Mouse (Mus musculus): ENCODE data around the gene Dgkd. TPM values are rescaled to one million over a fixed set of nuclear protein-coding genes. Genes with fewer than 3 reads are reported as not detected.

Dgkd gene
- polyA plus RNA-seq, 1 experiment from 2014 or later: 57.7 TPM

DNA sequence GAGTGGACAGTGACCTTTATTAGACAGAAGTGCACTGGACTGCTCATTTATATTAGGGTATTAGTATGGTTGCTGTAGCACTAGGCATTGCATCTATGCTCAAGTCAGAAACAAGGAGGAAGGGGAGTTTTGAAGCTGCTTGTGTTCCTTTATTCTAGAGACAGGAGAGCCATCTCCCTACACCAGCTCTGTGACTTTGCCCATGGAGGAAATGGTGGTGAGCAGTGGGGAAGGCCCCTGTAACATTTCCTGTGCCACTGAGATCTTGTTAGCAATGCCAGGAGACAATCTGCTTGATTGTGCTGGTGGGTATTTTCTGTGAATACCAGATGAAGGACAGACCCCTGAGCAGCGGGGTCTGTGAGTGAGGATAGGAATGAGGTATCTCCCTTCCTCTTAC lies 23.0 kb downstream of the Dgkd start:
- Histone ChIP-seq H3K27me3 (replicated peaks; ENCODE audit: control insufficient read depth, insufficient read depth, low read length) (no peaks in the 10 kb centered on the region), H3K9me3 (ENCODE audit: control insufficient read depth, low read length) (no peaks in the 10 kb centered on the region), H3K4me1 (replicated peaks; ENCODE audit: control insufficient read depth, insufficient read depth, low read length) (peaks cover 14% of the 10 kb centered on the region), H3K4me2 (ENCODE audit: low read length) (no peak overlapping the region), H3K9ac (replicated peaks; ENCODE audit: low read depth, low read length) (no peak overlapping the region), H3K4me3 (replicated peaks; ENCODE audit: low read length) (no peak overlapping the region), H3K27ac (ENCODE audit: low read length) (no peak overlapping the region), H3K36me3 (ENCODE audit: control insufficient read depth, insufficient read depth) (no peaks in the 10 kb centered on the region)
- whole genome bisulfite sequencing: 94% methylated on average over 1 of the region's 1 CpGs
- ATAC-seq: no peak

DNA sequence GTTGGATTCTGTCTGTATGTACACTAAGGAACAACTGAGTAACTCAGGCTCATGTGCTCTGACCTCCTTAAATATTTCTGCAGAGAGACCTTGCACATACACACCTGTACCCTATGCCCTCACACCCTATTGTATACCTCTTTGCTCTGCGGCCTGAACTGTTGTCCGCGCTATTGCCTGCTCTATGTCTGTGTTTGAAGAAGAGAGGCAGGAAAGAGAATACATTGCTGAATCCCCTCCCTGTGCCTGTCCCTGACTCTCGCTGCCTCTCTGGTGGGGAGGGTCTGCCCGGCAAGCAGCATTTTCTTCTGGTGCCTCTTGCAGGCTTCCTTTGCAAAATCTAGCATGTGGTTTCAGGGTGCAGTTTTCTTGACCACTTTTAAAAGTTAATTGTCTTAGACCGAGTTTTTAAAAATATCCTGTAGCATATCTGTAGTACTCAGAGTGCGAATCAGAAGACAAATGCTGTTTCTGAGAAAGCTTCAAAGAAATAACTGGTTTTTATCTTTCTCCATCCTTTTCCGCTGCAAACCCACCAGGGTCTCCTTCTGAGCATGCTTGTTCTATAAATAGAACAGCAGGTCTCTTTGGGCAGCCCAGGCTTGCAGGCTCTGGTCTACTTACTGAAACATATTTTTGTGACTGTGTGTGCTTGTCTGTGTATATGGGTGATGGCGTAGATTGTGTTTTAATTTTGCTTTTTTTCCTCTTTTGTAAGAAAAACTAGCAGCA lies 24.6 kb downstream of the Dgkd start:
- H3K27ac ChIP-seq (ENCODE audit: low read length): no peak overlapping the region
- H3K4me3 ChIP-seq (replicated peaks; ENCODE audit: low read length): no peak overlapping the region
- H3K9me3 ChIP-seq (ENCODE audit: control insufficient read depth, low read length): no peaks in the 10 kb centered on the region
- no peaks in the 10 kb centered on the region for H3K27me3 ChIP-seq (replicated peaks; ENCODE audit: control insufficient read depth, insufficient read depth, low read length)
- no peak overlapping the region for H3K9ac ChIP-seq (replicated peaks; ENCODE audit: low read depth, low read length)
- 79% methylated on average over 9 of the region's 9 CpGs for WGBS
- ATAC-seq: 0 out of 2 replicates have a peak, but pooled peaks have one; percentile 29
- no peaks in the 10 kb centered on the region for H3K36me3 ChIP-seq (ENCODE audit: control insufficient read depth, insufficient read depth)
- peaks cover 14% of the 10 kb centered on the region for H3K4me1 ChIP-seq (replicated peaks; ENCODE audit: control insufficient read depth, insufficient read depth, low read length)
- H3K4me2 ChIP-seq (ENCODE audit: low read length): no peak overlapping the region

- H3K4me3 ChIP-seq (replicated peaks; ENCODE audit: low read length): no peak overlapping the region
- no peaks in the 10 kb centered on the region for H3K9me3 ChIP-seq (ENCODE audit: control insufficient read depth, low read length)
- no peaks in the 10 kb centered on the region for H3K27me3 ChIP-seq (replicated peaks; ENCODE audit: control insufficient read depth, insufficient read depth, low read length)
- 92% methylated on average over 3 of the region's 3 CpGs for WGBS
- H3K36me3 ChIP-seq (ENCODE audit: control insufficient read depth, insufficient read depth): no peaks in the 10 kb centered on the region
- no peak for ATAC-seq
- H3K4me2 ChIP-seq (ENCODE audit: low read length): no peak overlapping the region
- H3K27ac ChIP-seq (ENCODE audit: low read length): no peak overlapping the region
- H3K9ac ChIP-seq (replicated peaks; ENCODE audit: low read depth, low read length): no peak overlapping the region
- H3K4me1 ChIP-seq (replicated peaks; ENCODE audit: control insufficient read depth, insufficient read depth, low read length): peaks cover 14% of the 10 kb centered on the region
These were observed 25.9 kb downstream of the Dgkd start for GRCm38 (mm10) chr1:87879034-87879433.

GRCm38 (mm10) chr1:87879494-87880325 lies 26.6 kb downstream of the Dgkd start:
- ATAC-seq: peak; percentile 85
- no peak overlapping the region for H3K9ac ChIP-seq (replicated peaks; ENCODE audit: low read depth, low read length)
- H3K4me3 ChIP-seq (replicated peaks; ENCODE audit: low read length): no peak overlapping the region
- WGBS: 17% methylated on average over 3 of the region's 3 CpGs
- H3K27me3 ChIP-seq (replicated peaks; ENCODE audit: control insufficient read depth, insufficient read depth, low read length): no peaks in the 10 kb centered on the region
- no peaks in the 10 kb centered on the region for H3K9me3 ChIP-seq (ENCODE audit: control insufficient read depth, low read length)
- no peaks in the 10 kb centered on the region for H3K36me3 ChIP-seq (ENCODE audit: control insufficient read depth, insufficient read depth)
- no peak overlapping the region for H3K4me2 ChIP-seq (ENCODE audit: low read length)
- H3K4me1 ChIP-seq (replicated peaks; ENCODE audit: control insufficient read depth, insufficient read depth, low read length): peaks cover 14% of the 10 kb centered on the region
- H3K27ac ChIP-seq (ENCODE audit: low read length): peak overlapping the region; percentile 32

DNA sequence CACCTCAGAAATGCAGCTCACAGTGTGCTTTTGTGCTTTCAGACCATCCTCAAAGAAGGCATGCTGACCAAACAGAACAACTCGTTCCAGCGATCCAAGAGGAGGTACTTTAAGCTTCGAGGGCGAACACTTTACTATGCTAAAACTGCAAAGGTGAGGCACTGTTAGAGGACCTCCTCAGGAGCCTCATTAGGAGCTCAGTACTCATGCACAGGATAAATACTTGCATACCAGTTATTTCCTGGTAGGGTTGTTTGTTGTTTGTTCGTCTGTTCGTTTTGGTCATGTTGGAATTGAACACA lies 27.2 kb downstream of the Dgkd start:
- no peak overlapping the region for H3K9ac ChIP-seq (replicated peaks; ENCODE audit: low read depth, low read length)
- peaks cover 14% of the 10 kb centered on the region for H3K4me1 ChIP-seq (replicated peaks; ENCODE audit: control insufficient read depth, insufficient read depth, low read length)
- peak overlapping the region; percentile 26 for H3K27ac ChIP-seq (ENCODE audit: low read length)
- no peak overlapping the region for H3K4me3 ChIP-seq (replicated peaks; ENCODE audit: low read length)
- H3K9me3 ChIP-seq (ENCODE audit: control insufficient read depth, low read length): no peaks in the 10 kb centered on the region
- H3K4me2 ChIP-seq (ENCODE audit: low read length): no peak overlapping the region
- no peaks in the 10 kb centered on the region for H3K27me3 ChIP-seq (replicated peaks; ENCODE audit: control insufficient read depth, insufficient read depth, low read length)
- H3K36me3 ChIP-seq (ENCODE audit: control insufficient read depth, insufficient read depth): no peaks in the 10 kb centered on the region
- no peak for ATAC-seq
- 76% methylated on average over 6 of the region's 6 CpGs for WGBS

DNA sequence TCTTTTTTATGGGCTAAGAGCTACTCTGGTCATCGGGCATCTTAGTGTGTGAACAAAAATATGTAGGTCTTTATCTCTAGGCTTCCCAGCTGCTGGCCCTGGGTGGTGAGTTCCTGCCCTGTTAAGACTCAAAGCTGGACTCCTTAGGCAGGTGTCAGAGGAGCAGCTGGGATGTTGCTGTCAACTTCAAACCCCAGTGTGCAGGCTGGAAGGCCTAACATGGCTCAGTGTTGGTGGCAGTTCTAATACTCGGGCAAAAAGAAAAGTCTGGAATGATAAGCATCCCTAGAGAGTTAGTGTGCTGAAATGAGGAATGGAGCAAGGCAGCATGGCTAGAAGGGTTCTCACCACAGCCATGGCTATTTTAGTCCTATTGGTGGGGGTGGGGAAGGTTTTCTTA lies 27.8 kb downstream of the Dgkd start:
- H3K36me3 ChIP-seq (ENCODE audit: control insufficient read depth, insufficient read depth): no peaks in the 10 kb centered on the region
- ATAC-seq: no peak
- H3K9ac ChIP-seq (replicated peaks; ENCODE audit: low read depth, low read length): no peak overlapping the region
- no peaks in the 10 kb centered on the region for H3K27me3 ChIP-seq (replicated peaks; ENCODE audit: control insufficient read depth, insufficient read depth, low read length)
- no peak overlapping the region for H3K4me2 ChIP-seq (ENCODE audit: low read length)
- H3K9me3 ChIP-seq (ENCODE audit: control insufficient read depth, low read length): no peaks in the 10 kb centered on the region
- peaks cover 14% of the 10 kb centered on the region for H3K4me1 ChIP-seq (replicated peaks; ENCODE audit: control insufficient read depth, insufficient read depth, low read length)
- no peak overlapping the region for H3K4me3 ChIP-seq (replicated peaks; ENCODE audit: low read length)
- WGBS: 80% methylated on average over 2 of the region's 2 CpGs
- H3K27ac ChIP-seq (ENCODE audit: low read length): no peak overlapping the region

- no peak overlapping the region for H3K4me2 ChIP-seq (ENCODE audit: low read length)
- no peak overlapping the region for H3K27ac ChIP-seq (ENCODE audit: low read length)
- no peak overlapping the region for H3K9ac ChIP-seq (replicated peaks; ENCODE audit: low read depth, low read length)
- peaks cover 14% of the 10 kb centered on the region for H3K4me1 ChIP-seq (replicated peaks; ENCODE audit: control insufficient read depth, insufficient read depth, low read length)
- no peak overlapping the region for H3K4me3 ChIP-seq (replicated peaks; ENCODE audit: low read length)
- no peaks in the 10 kb centered on the region for H3K36me3 ChIP-seq (ENCODE audit: control insufficient read depth, insufficient read depth)
- ATAC-seq: no peak
- 76% methylated on average over 4 of the region's 4 CpGs for WGBS
- no peaks in the 10 kb centered on the region for H3K9me3 ChIP-seq (ENCODE audit: control insufficient read depth, low read length)
- H3K27me3 ChIP-seq (replicated peaks; ENCODE audit: control insufficient read depth, insufficient read depth, low read length): no peaks in the 10 kb centered on the region
These were observed 28.6 kb downstream of the Dgkd start for GRCm38 (mm10) chr1:87881726-87882125.

DNA sequence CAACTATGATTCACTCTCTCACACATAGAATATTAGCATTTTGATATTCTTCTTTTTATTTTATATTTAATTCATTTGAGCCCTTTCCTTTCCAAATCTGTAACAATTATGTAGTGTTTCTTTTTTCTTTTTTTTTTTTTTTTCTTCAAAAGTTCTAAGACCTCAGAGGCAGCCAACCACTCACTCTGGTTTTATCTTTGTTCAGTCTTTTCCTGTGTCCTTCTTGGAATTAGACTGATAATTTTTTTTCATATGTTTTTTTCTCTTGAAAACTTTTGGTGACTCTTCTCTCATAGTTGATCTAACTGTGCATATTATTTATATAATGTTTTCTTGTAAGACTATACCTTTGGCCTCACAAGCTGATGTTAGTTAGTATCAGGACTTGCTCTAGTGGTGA lies 29.5 kb downstream of the Dgkd start:
- Histone ChIP-seq H3K36me3 (ENCODE audit: control insufficient read depth, insufficient read depth) (no peaks in the 10 kb centered on the region), H3K9me3 (ENCODE audit: control insufficient read depth, low read length) (no peaks in the 10 kb centered on the region), H3K9ac (replicated peaks; ENCODE audit: low read depth, low read length) (no peak overlapping the region), H3K4me1 (replicated peaks; ENCODE audit: control insufficient read depth, insufficient read depth, low read length) (peaks cover 11% of the 10 kb centered on the region), H3K4me3 (replicated peaks; ENCODE audit: low read length) (no peak overlapping the region), H3K27ac (ENCODE audit: low read length) (no peak overlapping the region), H3K4me2 (ENCODE audit: low read length) (no peak overlapping the region), H3K27me3 (replicated peaks; ENCODE audit: control insufficient read depth, insufficient read depth, low read length) (no peaks in the 10 kb centered on the region)
- ATAC-seq: no peak

DNA sequence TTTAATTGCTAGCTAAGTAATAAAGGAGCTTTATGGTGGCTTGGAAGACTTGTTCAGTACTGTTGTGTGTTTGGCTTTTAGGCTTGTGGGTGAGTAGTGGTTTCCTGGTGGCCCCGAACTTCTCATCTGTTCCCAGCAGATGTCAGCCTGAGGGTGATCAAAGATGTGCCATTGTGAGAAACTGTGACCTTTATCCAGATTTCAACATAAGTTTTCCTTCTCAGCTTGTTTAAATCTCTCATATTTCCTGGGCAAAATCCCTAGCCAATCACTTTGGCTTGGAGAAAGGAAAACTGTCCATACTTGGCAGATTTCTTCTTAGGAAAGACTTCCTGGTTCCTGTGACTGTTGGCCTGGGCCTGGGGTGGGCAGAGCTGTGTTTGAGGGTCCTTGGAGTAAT lies 37.9 kb downstream of the Dgkd start:
- no peaks in the 10 kb centered on the region for H3K36me3 ChIP-seq (ENCODE audit: control insufficient read depth, insufficient read depth)
- H3K4me1 ChIP-seq (replicated peaks; ENCODE audit: control insufficient read depth, insufficient read depth, low read length): no peaks in the 10 kb centered on the region
- WGBS: 81% methylated on average over 1 of the region's 1 CpGs
- no peak overlapping the region for H3K4me2 ChIP-seq (ENCODE audit: low read length)
- no peak overlapping the region for H3K9ac ChIP-seq (replicated peaks; ENCODE audit: low read depth, low read length)
- H3K27ac ChIP-seq (ENCODE audit: low read length): no peak overlapping the region
- ATAC-seq: no peak
- no peaks in the 10 kb centered on the region for H3K9me3 ChIP-seq (ENCODE audit: control insufficient read depth, low read length)
- no peak overlapping the region for H3K4me3 ChIP-seq (replicated peaks; ENCODE audit: low read length)
- H3K27me3 ChIP-seq (replicated peaks; ENCODE audit: control insufficient read depth, insufficient read depth, low read length): no peaks in the 10 kb centered on the region

Measured in forebrain, embryonic 16.5 days (tissue).